Mouse (Mus musculus) kidney, adult 8-10 months (tissue): ENCODE results near the gene Ggt1.

ENCODE experiments used
- DNase-seq, 2 experiments: peaks; one replicate each; pipeline ENCODE4 v3.0.0; 2022

Gene Ggt1

GRCm38 (mm10) chr10:75579129-75579528 lies 17.7 kb downstream of the Ggt1 start:
- DNase-seq: no peak

GRCm38 (mm10) chr10:75585876-75586552 lies 24.6 kb downstream of the Ggt1 start:
- peak; percentile 68 to 89 for DNase-seq

- DNase-seq: no peak
Observed at GRCm38 (mm10) chr10:75586553-75586879, 25.1 kb downstream of the Ggt1 start.

DNA sequence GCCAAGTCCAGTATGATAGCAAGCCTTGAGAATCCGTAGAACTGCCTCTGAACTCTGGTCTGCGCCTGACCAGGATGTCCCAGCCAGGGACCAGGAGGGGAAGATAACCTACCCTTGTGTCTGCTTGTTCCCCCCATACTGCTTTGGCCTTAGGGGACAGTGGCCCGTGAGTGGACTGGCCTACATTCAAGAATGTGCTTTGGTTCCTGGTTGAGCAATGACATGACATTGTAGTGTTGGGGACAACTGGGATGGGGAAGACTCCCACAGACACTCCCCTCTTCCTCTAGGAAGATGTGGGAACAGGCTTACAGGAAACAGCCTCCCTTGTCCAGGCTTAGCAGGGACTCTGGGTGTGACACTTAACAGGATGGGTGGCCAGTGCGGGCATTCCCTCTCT lies 26.4 kb downstream of the Ggt1 start:
- DNase-seq: no peak

GRCm38 (mm10) chr10:75588336-75588735 lies 26.9 kb downstream of the Ggt1 start:
- peak in 1 of 2 experiments; percentile 35 for DNase-seq

- DNase-seq: peak in 1 of 2 experiments; percentile 64
Observed at GRCm38 (mm10) chr10:75589129-75589528, 27.7 kb downstream of the Ggt1 start, which contains the start of gene Ggt5. Ggt5 (plus strand) TSS chr10:75589340.

GRCm38 (mm10) chr10:75589651-75590050 lies 28.2 kb downstream of the Ggt1 start:
- no peak for DNase-seq

GRCm38 (mm10) chr10:75591211-75591894 lies 29.9 kb downstream of the Ggt1 start:
- no peak for DNase-seq

- DNase-seq: no peak
Observed at GRCm38 (mm10) chr10:75592585-75592984, 31.2 kb downstream of the Ggt1 start.

DNA sequence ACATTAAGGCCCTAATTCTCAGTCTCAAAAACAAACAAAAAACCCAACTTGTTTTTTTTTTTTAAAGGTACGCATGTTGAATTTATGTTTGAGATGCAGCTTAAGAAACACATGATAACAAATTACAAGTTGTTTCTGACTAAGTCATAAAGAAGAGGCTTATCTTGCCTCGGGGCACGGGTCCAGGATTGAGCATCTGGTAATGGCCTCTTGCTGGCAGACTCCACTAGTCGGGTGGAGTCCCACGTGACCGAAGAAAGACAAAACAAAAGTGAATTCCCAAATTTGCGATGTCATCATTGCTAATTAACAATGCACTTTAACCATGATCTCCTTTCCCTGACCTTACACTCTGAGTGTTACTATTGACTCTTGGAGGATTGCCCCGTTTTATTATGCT lies 34.6 kb downstream of the Ggt1 start:
- DNase-seq: peak in 1 of 2 experiments; percentile 44

GRCm38 (mm10) chr10:75600189-75600730 lies 38.9 kb downstream of the Ggt1 start:
- DNase-seq: no peak

DNA sequence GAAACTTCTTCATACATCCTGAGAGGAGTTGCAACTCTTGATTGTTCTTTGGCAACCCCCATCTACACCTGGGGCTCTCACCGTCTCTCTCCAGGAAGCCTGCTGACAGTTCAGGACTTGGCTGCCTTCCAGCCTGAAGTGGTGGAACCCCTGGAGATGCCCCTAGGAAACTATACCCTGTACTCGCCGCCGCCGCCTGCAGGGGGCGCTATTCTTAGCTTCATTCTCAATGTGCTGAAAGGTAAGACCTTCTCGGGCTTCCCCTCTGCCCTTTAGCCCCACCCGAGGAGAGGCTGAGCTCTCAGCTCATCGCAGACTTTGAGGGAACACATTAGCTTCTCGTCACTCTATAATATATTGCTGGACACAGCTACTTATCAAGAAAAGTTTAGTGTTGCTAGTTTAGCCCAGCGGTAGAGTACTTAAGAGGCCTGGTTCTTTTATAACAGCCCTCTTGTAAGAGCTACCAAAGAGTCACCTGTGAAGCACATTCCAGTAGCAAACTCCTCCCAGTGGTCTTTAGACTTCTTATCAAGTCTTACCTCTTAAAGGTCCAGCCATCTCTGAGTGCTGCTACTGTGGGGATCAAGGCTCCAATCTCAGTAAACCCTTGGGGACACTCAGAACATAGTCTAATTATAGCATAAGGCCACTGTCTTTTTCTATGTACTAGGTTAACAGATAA lies 43.9 kb downstream of the Ggt1 start:
- no peak for DNase-seq

- no peak for DNase-seq
Observed at GRCm38 (mm10) chr10:75607253-75607652, 45.8 kb downstream of the Ggt1 start.

DNA sequence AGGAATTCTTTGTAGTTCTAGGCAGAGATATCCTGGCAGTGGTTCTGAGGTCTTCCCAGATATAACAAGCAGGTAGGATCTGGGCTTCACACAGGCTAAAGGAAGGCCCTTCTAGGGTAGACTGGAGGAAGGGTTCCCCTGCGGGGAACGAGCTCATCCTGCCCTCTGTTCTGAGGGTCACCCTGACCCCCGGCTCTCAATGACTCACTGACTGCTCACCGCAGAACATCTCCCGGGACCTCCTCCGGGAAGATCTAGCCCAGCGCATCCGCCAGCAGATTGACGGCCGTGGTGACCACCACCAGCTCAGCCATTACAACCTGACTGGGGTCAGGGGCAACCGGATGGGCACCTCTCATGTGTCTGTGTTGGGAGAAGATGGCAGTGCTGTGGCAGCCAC lies 47.6 kb downstream of the Ggt1 start:
- no peak for DNase-seq

GRCm38 (mm10) chr10:75610486-75610885 lies 49.1 kb downstream of the Ggt1 start:
- DNase-seq: no peak

- DNase-seq: no peak
Observed at GRCm38 (mm10) chr10:75616044-75616443, 54.6 kb downstream of the Ggt1 start.

DNA sequence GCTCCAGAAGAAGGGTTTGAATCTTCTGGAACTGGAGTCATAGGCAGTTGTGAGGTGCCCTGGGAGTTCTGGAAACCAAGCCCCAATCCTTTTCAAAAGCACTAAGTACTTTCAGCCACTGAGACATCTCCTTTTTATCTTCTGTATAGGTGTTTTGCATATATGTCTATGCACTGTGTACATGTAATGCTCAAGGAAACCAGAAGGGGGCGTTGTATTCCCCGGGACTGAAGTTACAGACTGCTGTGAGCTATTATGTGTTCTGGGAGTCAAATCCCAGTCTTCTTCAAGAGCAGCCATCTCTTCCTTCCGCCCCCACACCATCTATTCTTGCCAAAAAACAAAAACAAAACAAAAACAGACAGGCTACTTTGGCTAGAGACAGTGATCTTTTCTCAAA lies 59.4 kb downstream of the Ggt1 start:
- DNase-seq: no peak

GRCm38 (mm10) chr10:75625920-75626319 lies 64.5 kb downstream of the Ggt1 start:
- DNase-seq: no peak

DNA sequence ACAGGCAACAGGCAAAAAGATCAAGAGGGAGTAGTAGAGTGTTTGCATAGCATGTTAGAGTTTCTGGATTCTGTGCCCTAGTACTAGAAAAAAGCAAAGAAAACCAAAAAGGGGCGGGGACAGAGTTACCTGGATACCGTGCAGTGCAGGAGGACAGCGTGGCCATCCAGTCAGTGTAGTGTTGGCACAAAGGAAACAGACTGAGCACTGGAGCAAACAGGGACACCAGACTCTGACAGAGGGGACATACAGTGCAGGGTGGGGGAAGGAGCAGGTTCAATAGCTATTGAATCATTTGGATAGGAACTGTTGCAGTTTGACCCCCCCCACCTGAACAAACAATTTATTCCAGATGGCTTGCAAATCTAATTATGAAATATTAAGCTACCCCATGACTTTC lies 65.6 kb downstream of the Ggt1 start:
- no peak for DNase-seq

DNA sequence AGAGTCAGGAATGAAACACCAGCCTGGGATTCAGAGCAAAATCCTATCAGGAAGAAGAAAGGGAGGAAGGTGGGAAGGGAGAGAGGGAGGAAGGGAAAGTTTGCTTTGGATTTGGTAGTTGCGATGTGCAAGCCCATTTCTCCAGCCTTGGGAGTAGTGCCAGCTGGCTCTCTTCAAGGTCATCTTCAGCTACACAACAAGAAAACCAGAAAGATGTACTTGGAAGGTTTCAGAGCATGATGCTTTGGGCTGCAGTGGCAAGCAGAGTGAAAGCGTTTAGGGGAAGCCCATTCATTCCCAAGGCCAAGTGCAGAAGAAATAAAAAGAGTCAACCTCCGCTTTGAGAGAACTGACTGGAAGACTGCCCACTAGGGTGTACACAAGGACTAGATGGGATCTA lies 66.1 kb downstream of the Ggt1 start:
- no peak for DNase-seq

DNA sequence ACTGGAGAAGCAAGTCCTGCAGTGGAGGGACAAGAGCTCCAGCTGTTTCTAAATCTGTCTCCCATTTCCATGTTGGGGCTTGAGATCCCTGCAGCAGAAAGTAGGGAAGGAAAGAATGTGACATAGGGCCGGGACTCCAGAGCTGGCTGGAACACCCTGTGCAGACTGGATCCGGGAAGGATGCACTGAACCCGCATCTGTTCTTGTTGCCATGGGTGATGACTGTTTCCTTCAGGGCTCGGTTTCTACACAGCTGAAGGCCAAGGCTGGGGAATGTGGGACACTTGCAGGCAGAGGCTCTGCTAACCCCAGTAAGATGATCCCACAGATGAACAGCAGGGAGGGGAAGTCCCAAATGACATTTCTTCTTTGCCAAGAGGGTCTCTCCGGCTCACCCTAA lies 71.2 kb downstream of the Ggt1 start:
- no peak for DNase-seq

GRCm38 (mm10) chr10:75633048-75633447 lies 71.6 kb downstream of the Ggt1 start:
- DNase-seq: no peak

DNA sequence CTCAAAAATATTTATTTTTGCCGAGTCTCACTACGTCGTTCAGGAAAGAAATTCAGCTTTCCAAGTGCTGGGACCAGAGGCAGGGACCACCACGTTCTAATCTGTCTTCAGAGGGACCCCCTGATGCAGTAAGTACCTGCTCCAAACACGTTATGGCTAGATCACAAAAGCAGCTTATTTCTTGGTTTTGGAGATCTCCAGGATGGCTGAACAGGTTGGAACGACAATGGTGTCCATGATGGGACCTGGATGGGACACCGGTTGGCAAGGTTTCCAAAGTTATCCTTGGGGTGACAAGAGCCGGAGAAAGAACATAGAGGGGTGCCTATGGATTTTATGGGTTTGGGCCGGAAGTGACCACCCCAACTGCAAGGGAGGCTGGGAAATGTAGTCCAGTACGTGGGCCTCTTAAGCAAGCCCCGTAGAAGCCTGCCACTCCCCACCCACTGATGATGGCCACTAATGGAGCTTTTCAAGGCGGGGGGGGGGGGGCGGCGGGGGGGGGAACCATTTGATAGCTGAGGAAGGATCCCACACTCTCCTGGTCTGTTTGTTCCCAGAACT lies 72.3 kb downstream of the Ggt1 start:
- no peak for DNase-seq

GRCm38 (mm10) chr10:75634610-75635009 lies 73.2 kb downstream of the Ggt1 start:
- no peak for DNase-seq
